Mouse (Mus musculus) brain, embryonic 14.5 days (tissue): ENCODE measurements at regions not wholly inside any gene's neighbourhood (a gene's known extent, or its start where the extent isn't known, plus 50 kb on each side); places are given as distances from the start of the nearest gene placed in this dataset.
A peak's percentile ranks its signal among the peaks of the same experiment; 100 is the strongest.

Source experiments
- DNase-seq: peaks from one replicate; pipeline ENCODE4 v3.0.0-alpha.2; 2011; ENCODE audit warnings: low read depth
- CTCF ChIP-seq: fragments of 200-500 bp; IDR thresholded peaks from 2 replicates; pipeline ENCODE4 v1.5.1; 2012; ENCODE audit warnings: inconsistent platforms, mild to moderate bottlenecking, moderate library complexity, borderline replicate concordance; ENCODE audit not compliant: insufficient read depth, insufficient read length; ENCODE audit errors: extremely low read depth
- POLR2A ChIP-seq: fragments of 200-500 bp; IDR thresholded peaks from 2 replicates; pipeline ENCODE4 v1.6.1; 2012; ENCODE audit warnings: mild to moderate bottlenecking, inconsistent platforms, borderline replicate concordance; ENCODE audit not compliant: poor library complexity, insufficient read depth, insufficient read length, severe bottlenecking; ENCODE audit errors: extremely low read depth

DNA sequence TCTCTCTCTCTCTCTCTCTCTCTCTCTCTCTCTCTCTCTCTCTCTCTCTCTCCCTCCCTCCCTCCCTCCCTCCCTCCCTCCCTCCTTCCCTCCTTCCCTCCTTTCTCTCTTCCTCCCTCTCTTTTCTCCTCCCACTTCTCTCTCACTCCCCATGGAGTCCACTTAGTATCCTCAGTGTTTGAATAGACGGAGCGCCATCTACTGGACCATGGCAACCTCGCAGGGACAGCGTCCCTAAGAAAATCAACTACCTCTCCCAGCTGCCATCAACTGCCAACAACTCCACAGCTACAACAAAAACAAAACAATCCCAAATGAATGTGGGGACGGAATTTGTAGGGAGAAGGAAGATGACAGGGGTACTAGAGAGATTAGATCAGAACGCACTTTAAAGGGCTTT lies 69.5 kb upstream of the Gls start:
- TF ChIP-seq POLR2A (no peak), CTCF (peak; percentile 77; the same call in 1 of the 2 replicates)
- peak; percentile 81 for DNase-seq

DNA sequence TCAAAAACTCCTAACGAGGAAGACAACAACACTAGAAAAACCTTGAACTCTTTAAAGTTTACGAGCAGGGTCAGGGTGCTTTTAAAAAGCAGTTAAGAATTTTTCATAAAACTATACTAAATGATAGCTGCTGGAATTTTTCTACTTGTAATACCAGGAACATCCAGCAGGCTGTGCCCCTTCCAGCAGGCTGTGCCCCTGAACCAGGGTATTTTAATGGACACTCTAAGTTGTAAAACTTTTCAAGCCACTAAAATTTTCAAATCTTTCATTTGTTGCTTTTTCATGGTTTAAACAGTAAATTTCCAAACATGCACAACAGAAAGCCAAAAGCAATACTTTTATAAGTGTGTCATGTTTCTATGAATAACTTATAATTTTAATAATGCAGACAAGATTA lies 68.2 kb upstream of the Gls start:
- no peak for TF ChIP-seq POLR2A
- peak; percentile 56; the same call in 1 of the 2 replicates for TF ChIP-seq CTCF
- DNase-seq: peak; percentile 34

DNA sequence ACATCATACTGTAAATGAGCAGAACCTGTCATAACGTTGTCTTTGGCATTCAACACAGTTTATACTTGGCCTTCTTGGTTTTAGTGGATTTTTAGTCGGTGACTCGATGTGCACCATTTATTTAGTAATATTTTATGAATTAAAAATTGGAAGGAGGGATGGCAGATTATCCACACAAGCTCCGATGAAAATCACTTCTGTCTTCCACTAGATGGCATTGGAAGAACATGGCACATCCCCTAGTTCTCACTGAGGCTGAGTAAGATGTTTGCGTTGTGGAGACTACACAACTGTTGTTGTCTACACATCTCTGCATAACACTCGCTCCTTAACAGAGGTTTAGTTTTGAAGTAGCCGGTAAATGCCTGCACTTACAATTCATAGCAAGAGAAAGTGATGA lies 66.5 kb upstream of the Gls start:
- peak; percentile 66 for DNase-seq
- TF ChIP-seq POLR2A (no peak), CTCF (peak; percentile 57; the same call in 1 of the 2 replicates)

DNA sequence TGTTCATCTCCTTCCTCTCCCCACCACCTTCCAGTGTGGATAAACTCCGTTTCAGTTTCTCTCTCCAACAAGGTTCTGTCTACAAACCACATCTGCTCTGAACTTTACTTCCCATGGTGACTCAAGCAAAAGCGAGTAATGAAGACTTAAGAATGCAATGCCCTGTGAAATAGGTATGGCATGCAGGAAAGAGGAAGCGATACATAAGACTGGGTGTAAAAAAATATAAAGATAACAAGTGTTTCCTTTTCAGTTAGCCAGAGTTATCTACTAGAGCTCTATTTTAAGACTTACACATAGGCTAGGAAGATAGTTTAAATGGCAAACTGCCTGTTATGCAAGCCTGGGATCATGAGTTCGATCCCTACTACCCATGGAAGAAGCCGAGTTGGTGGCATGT lies 65.3 kb upstream of the Gls start:
- TF ChIP-seq CTCF: no peak
- no peak for TF ChIP-seq POLR2A
- DNase-seq: no peak

DNA sequence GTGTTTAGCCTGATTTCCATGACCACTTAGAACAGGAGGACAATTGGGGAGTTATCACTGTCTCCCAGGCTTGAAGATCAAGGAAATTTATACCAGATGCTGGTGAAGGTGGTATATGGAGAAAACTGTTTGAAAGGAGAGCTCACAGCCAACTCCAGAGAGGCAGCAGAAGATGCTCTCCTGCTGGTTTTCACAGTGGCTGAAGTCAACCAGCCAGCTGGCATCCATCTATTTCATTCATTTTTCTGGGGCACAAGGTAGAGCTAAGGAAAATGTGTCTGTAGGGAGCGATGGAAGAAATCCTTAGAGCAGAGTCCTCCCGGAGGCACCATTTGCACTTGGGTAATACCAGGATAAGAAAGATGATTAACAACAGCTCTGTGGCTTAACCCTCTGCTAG lies 63.1 kb upstream of the Gls start:
- TF ChIP-seq CTCF: no peak
- no peak for TF ChIP-seq POLR2A
- DNase-seq: no peak

DNA sequence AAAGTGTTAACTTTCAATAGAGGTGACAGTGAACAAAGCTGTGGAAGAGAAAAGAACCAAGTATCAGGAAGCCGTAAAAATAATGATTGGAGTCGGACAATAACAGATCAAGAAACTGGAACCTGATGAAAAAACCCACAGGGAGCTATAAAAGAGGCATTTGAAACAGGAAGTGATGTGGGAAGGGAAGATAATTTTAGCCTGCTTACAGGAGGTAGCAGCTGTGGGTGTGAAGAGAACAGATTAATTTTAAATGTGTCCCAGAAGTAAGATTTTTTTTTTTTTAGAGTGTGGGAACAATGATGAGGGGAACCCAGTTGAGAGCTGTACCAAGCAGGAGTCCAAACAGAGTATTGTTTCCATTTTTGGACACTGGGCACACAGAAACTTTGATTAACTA lies 61.5 kb upstream of the Gls start:
- DNase-seq: no peak

DNA sequence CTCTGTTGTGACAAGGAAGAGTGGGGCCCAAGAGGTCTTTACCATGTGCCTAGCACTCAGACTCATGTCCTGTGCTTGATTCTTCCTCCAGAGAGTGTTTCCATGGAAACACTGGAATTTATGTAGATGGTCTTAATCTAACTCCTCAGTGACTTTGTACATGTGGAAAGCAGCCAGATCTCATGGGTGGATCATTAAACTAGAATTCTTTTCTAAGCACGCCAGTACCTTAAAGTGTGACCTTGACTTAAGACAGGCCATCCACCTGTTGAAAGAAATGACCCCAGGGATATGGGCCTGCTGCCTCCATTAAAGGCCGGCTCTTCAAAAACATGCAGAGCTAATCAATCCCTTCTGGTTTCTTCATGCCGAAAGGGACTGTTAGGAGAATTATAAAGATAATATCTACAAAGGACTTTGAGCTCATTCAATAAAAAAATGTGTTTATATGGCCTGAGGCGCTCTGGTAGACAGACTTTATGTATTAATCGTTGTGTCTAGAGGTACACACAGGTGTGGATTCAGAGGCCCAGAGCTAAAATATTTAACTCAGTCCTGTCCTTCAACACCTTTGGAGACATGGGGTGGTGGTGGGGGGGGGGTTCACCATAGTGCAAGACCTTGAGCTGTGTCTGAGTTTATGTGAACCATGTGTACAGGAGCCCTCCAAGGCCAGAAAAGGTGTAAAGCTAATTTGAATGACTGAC lies 60.5 kb upstream of the Gls start:
- TF ChIP-seq POLR2A (no peak), CTCF (no peak)
- no peak for DNase-seq

More for the DNA sequence above, 61.5 kb upstream of the Gls start:
- TF ChIP-seq POLR2A (no peak), CTCF (no peak)
